In the genomic region with DNA sequence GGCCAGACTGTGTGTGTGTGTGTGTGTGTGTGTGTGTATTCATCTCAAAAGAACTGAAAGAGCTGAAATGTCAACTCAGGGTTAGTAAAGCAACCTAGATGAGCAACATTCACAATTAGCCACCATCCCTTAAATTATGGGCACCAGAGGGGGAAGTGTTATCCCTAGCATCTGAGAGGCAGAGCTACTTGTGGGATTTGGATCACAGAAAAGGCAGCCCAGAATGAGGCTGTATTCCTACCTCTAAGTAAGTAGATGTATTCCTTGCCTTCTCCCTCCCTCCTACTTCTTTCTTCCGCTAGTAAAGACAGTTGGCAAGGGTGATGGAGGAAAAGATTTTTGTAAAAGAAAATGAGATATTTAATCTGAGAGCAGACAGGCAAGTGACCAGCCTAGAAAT, we compare ENCODE assay signal across 27 mouse cellular contexts.
"Had no signal": no experiment of that assay in that cellular context is flagged by ENCODE, and none has a peak within 500 bp of the region (broad histone marks: within the 10 kb centered on the region; RNA-seq: fewer than 3 reads in every experiment).

No protein-coding gene starts in this region.

- ATAC-seq: forebrain, embryonic 13.5 days; forebrain, embryonic 14.5 days; forebrain, embryonic 15.5 days; forebrain, embryonic 16.5 days; forebrain, postnatal 0 days had no signal

- H3K9ac ChIP-seq: embryonic facial prominence, embryonic 12.5 days; embryonic facial prominence, embryonic 13.5 days; embryonic facial prominence, embryonic 15.5 days; forebrain, embryonic 12.5 days; forebrain, embryonic 13.5 days; forebrain, embryonic 15.5 days; forebrain, postnatal 0 days had no signal

- H3K27ac ChIP-seq: embryonic facial prominence, embryonic 10.5 days; embryonic facial prominence, embryonic 12.5 days; embryonic facial prominence, embryonic 13.5 days; embryonic facial prominence, embryonic 15.5 days; forebrain, embryonic 10.5 days; forebrain, embryonic 12.5 days; forebrain, embryonic 13.5 days; forebrain, embryonic 15.5 days; gastrocnemius, adult 2 months; heart, embryonic 10.5 days had no signal

- H3K36me3 ChIP-seq: embryonic facial prominence, embryonic 10.5 days; embryonic facial prominence, embryonic 12.5 days; embryonic facial prominence, embryonic 13.5 days; embryonic facial prominence, embryonic 15.5 days; forebrain, embryonic 10.5 days; forebrain, embryonic 12.5 days; forebrain, embryonic 15.5 days; heart, embryonic 10.5 days had no signal

- H3K27me3 ChIP-seq: embryonic facial prominence, embryonic 12.5 days; embryonic facial prominence, embryonic 13.5 days; embryonic facial prominence, embryonic 15.5 days; forebrain, embryonic 12.5 days; forebrain, embryonic 13.5 days; forebrain, embryonic 15.5 days had no signal

- DNase-seq: cerebellum, adult 8-10 months; cerebellum, adult 9-10 months; cerebellum, adult 9-11 months; cerebellum, postnatal 10 days; cerebellum, postnatal 14 days; cerebellum, postnatal 25 days; cerebellum, postnatal 36 days; embryo, embryonic 11 days; forebrain, postnatal 0 days; gastrocnemius, adult 2 months; gastrocnemius, postnatal 10 days; gastrocnemius, postnatal 14 days; gastrocnemius, postnatal 25 days; gastrocnemius, postnatal 36 days; heart, adult 18-20 months had no signal

- H3K4me3 ChIP-seq: embryonic facial prominence, embryonic 10.5 days; embryonic facial prominence, embryonic 12.5 days; embryonic facial prominence, embryonic 13.5 days; embryonic facial prominence, embryonic 15.5 days; erythroblast, embryonic 14.5 days; forebrain, embryonic 10.5 days; forebrain, embryonic 12.5 days; forebrain, embryonic 13.5 days; forebrain, embryonic 15.5 days; gastrocnemius, adult 2 months; heart, embryonic 10.5 days had no signal

- H3K4me1 ChIP-seq: embryonic facial prominence, embryonic 10.5 days; embryonic facial prominence, embryonic 12.5 days; embryonic facial prominence, embryonic 13.5 days; embryonic facial prominence, embryonic 15.5 days; forebrain, embryonic 10.5 days; forebrain, embryonic 12.5 days; forebrain, embryonic 13.5 days; forebrain, embryonic 15.5 days; heart, embryonic 10.5 days had no signal
